Mouse (Mus musculus) kidney, embryonic 16.5 days (tissue): ENCODE measurements around the gene B3glct. TPM values are rescaled to one million over a fixed set of nuclear protein-coding genes. Genes with fewer than 3 reads are reported as not detected.
A peak's percentile ranks its signal among the peaks of the same experiment; 100 is the strongest.

Experiments used
- ATAC-seq: fragments of 200-750 bp; cut with Nextera tagmentation; 2 replicates; pipeline ENCODE4 v1.8.0; 2017; ENCODE audit warnings: moderate TSS enrichment; ENCODE audit not compliant: low FRiP score, low TSS enrichment
- H3K27ac ChIP-seq: fragments of 300-500 bp; sonication (generic); 2 replicates; pipeline ENCODE4 v1.5.1; 2014; ENCODE audit warnings: low read length
- H3K27me3 ChIP-seq: fragments of 300-500 bp; sonication (generic); 2 replicates; pipeline ENCODE4 v1.6.1; 2014; ENCODE audit warnings: low read length, control low read depth, mixed read lengths; ENCODE audit not compliant: insufficient read depth
- H3K36me3 ChIP-seq: fragments of 300-500 bp; sonication (generic); 2 replicates; pipeline ENCODE4 v1.6.1; 2014; ENCODE audit warnings: low read length, control low read depth, mixed read lengths; ENCODE audit not compliant: insufficient read depth
- H3K4me1 ChIP-seq: fragments of 300-500 bp; sonication (generic); 2 replicates; pipeline ENCODE4 v1.6.1; 2014; ENCODE audit warnings: low read length, control low read depth, mixed read lengths; ENCODE audit not compliant: insufficient read depth
- H3K4me2 ChIP-seq: fragments of 300-500 bp; sonication (generic); replicated peaks from 2 replicates; pipeline ENCODE4 v1.6.1; 2014; ENCODE audit warnings: low read depth, low read length
- H3K4me3 ChIP-seq: fragments of 300-500 bp; sonication (generic); 2 replicates; pipeline ENCODE4 v1.5.1; 2014; ENCODE audit warnings: mild to moderate bottlenecking, low read length
- H3K9ac ChIP-seq: fragments of 300-500 bp; sonication (generic); replicated peaks from 2 replicates; pipeline ENCODE4 v1.6.1; 2014; ENCODE audit warnings: low read length
- H3K9me3 ChIP-seq: fragments of 300-500 bp; sonication (generic); 2 replicates; pipeline ENCODE4 v1.6.1; 2016; ENCODE audit warnings: low read length, control low read depth
- WGBS: fragments of 180-500 bp; shearing (Covaris S2); extraction: QIAGEN DNeasy Blood & Tissue Kit; methylation state at CpG from one replicate; pipeline ENCODE4 v1.1.7; 2014; 5-methylcytosine and 5-hydroxymethylcytosine counted together
- polyA plus RNA-seq: library from polyadenylated mRNA; unstranded; fragments of >200 nt; fragmentation: Nextera tagmentation; extraction: Ambion mirVana; gene quantifications from 2 replicates; pipeline ENCODE4 v1.2.1, GENCODE M21; 2015

B3glct gene
- polyA plus RNA-seq, 1 experiment from 2014 or later = 17.4 TPM

DNA sequence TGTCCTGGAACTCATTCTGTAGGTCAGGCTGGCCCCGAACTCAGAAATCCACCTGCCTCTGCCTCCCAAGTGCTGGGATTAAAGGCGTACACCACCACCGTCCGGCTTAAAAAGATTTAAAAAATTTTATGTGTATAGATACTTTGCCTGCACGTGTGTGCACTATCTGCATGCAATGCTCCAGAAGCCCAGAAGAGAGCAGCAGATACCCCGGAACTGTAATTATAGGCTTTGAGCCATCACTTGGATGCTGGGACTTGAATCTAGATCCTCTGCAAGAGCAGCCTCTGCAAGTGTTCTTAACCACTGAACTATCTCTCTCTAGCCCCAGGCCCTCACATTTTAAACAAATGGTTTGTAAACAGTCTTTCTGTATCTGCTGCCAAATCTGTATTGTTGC lies 15.1 kb upstream of the B3glct start:
- Histone ChIP-seq H3K4me1 (no peaks in the 10 kb centered on the region), H3K4me2 (no peak overlapping the region), H3K27me3 (no peaks in the 10 kb centered on the region), H3K36me3 (no peaks in the 10 kb centered on the region), H3K4me3 (no peak overlapping the region), H3K27ac (no peak overlapping the region), H3K9ac (no peak overlapping the region), H3K9me3 (0 out of 2 replicates have a peak, but pooled peaks cover 4% of the 10 kb centered on the region)
- no peak for ATAC-seq
- 91% methylated on average over 6 of the region's 6 CpGs for WGBS

DNA sequence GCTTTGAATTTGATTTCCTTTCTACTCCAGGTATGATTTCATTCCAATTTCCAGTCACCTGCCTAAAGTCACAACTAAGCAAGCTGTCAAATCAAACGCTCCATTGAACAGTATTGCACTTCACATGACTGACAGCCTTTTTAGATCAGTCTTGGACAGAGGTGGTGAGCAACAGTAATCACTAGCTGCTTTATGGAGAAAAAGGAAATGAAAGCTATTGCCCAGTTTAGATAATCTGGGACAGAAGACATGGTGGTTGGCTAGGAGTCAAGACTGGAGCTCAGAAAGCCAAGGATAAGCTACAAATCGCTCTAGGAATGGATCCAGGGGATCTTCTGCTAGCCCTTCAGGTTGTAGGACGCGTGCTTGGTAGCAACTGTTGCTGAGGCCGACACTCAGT lies 14.6 kb upstream of the B3glct start:
- 87% methylated on average over 5 of the region's 5 CpGs for WGBS
- H3K9ac ChIP-seq = no peak overlapping the region
- no peak overlapping the region for H3K27ac ChIP-seq

DNA sequence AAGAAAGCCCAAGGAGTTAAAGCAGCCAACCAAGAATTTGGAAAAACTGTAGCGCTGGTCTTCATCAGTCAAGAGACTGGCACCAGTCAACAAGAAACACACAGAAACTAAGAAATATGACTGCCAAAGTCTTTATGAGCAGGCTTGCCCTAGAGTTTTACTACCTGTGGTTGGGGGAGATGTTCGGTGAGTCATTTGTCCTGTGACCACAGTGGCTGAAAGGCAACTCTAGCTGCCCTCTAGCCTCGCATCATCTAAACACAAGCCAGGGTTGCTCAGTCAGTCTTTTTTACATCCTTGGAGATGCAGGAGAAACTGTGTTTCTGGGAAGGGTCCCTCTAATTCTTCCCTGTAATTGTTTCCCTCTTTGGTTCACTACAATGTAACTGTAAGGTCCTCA lies 834 bp upstream of the B3glct start:
- Histone ChIP-seq H3K9ac (no peak overlapping the region), H3K36me3 (no peaks in the 10 kb centered on the region), H3K4me3 (no peak overlapping the region), H3K27me3 (no peaks in the 10 kb centered on the region), H3K4me2 (no peak overlapping the region), H3K27ac (no peak overlapping the region), H3K9me3 (no peaks in the 10 kb centered on the region), H3K4me1 (peaks cover 17% of the 10 kb centered on the region)
- no peak for ATAC-seq
- WGBS = 88% methylated on average over 3 of the region's 3 CpGs

More for the DNA sequence above, 14.6 kb upstream of the B3glct start:
- Histone ChIP-seq H3K9me3 (0 out of 2 replicates have a peak, but pooled peaks cover 4% of the 10 kb centered on the region), H3K36me3 (no peaks in the 10 kb centered on the region), H3K27me3 (no peaks in the 10 kb centered on the region), H3K4me3 (no peak overlapping the region), H3K4me1 (no peaks in the 10 kb centered on the region), H3K4me2 (no peak overlapping the region)
- ATAC-seq = no peak

DNA sequence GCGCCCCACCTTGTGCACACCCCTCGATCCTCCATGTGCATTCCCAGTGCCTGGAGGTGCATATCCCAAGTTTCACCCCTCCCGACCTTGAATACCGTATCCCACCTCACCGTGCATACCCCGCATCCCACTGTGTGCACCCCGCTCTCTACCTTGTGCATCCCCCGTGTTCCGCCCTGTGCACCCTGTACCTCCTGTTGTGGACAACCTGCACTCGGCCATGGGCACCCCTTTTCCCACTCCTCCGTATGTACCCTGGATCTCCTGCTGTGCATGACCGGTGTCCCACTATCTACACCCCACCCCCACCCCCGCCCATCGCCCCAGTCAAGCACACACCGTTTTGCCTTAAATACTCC lies 939 bp downstream of the B3glct start:
- Histone ChIP-seq H3K27ac (no peak overlapping the region), H3K4me1 (peaks cover 17% of the 10 kb centered on the region), H3K4me2 (peak overlapping the region; percentile 96), H3K36me3 (no peaks in the 10 kb centered on the region), H3K4me3 (peak overlapping the region; percentile 77), H3K9ac (peak overlapping the region; percentile 93), H3K27me3 (no peaks in the 10 kb centered on the region), H3K9me3 (no peaks in the 10 kb centered on the region)
- ATAC-seq = peak; percentile 49
- WGBS = 2% methylated on average over 15 of the region's 15 CpGs

DNA sequence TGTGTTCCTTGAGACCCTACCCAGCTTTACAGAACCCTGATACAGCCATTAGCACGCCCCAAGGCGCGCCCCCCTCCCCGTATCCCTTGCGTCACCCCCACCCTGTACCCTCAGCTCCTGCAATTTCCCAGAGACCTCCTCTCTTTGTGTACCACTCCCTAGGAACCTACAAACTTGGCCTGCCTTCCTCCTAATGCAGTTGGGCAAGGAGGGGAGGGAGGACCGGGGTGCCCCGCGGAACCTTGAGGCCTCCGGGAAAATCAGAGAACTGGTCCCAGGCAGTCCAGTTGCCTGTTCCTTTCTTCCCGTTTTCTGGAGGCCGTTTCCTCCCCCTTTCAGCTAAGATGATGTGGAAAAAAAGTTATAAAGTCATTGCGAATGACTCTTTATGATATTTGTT lies 1.3 kb downstream of the B3glct start:
- Histone ChIP-seq H3K4me2 (peak overlapping the region; percentile 96), H3K4me1 (peaks cover 17% of the 10 kb centered on the region), H3K27me3 (no peaks in the 10 kb centered on the region), H3K9ac (peak overlapping the region; percentile 93), H3K27ac (0 out of 2 replicates have a peak overlapping the region, but pooled peaks have one; percentile 34), H3K4me3 (peak overlapping the region; percentile 77), H3K9me3 (no peaks in the 10 kb centered on the region), H3K36me3 (no peaks in the 10 kb centered on the region)
- ATAC-seq = no peak
- WGBS = 13% methylated on average over 12 of the region's 12 CpGs

DNA sequence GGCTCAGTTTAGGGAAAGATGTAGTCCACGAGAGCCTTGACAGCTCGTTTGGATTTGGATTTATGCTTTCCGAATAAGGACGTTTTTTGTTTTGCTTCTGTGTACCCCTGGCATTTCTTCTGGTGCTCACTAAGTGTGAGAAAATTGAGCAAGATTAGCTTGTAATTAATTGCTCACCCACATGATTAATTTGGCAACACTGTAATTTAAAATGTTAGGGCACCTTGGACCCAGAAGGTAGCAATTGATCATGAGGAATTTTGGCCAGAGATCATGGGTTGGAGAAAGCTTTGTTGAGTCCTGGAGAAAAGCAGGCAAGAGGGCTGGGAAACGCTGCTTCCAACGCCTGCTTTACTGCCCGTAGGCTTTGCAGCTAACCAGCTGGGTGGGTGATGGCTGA lies 1.9 kb downstream of the B3glct start:
- WGBS = 41% methylated on average over 7 of the region's 7 CpGs
- Histone ChIP-seq H3K4me2 (peak overlapping the region; percentile 96; the same call in 1 of the 2 replicates), H3K4me3 (no peak overlapping the region), H3K9ac (no peak overlapping the region), H3K36me3 (no peaks in the 10 kb centered on the region), H3K27ac (no peak overlapping the region), H3K9me3 (no peaks in the 10 kb centered on the region), H3K4me1 (peaks cover 17% of the 10 kb centered on the region), H3K27me3 (no peaks in the 10 kb centered on the region)
- no peak for ATAC-seq

DNA sequence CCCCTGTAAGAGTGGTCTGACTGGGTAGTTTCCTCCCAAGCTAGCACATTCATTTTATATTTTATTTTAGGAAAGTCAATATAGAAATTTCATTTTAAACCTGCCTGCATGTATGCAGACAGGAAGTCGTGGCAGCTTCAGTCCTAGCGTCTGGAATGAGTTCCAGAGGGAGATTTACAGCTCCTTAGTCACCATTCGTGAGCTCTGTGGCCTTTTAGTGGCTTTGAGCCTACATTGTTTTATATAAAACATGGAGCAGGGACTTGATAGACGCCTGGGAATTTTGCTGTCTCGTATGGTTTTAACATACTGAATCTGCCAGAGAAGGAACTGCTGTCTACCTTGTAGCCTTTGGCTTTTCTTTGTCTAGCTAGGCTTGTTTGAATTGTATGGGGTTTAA lies 2.9 kb downstream of the B3glct start:
- H3K9ac ChIP-seq = no peak overlapping the region
- no peak overlapping the region for H3K4me3 ChIP-seq
- no peaks in the 10 kb centered on the region for H3K9me3 ChIP-seq
- 38% methylated on average over 5 of the region's 5 CpGs for WGBS
- no peak for ATAC-seq
- H3K4me2 ChIP-seq = no peak overlapping the region
- H3K27ac ChIP-seq = 0 out of 2 replicates have a peak overlapping the region, but pooled peaks have one; percentile 24
- no peaks in the 10 kb centered on the region for H3K36me3 ChIP-seq
- no peaks in the 10 kb centered on the region for H3K27me3 ChIP-seq
- H3K4me1 ChIP-seq = peaks cover 17% of the 10 kb centered on the region

DNA sequence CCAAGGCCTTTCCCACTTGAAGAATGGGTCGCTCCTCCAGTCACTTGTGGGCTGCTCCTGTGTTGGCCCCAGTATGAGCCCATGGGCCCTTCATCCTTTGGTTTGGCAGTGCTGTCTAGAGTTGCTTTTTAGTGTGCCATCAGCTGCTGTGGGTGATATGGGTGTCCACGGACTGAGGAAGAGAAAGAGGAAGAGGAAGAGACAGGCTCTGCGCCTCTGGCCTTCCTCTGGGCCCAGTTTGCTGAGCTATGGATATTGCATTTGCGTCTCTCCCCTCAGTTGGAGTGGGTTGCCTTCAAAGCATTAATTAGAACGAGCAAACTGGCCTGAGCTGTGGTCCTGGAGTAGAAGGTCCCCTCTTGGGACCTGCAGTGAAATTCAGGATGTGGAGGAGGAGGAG lies 11.8 kb downstream of the B3glct start:
- peaks cover 3% of the 10 kb centered on the region for H3K36me3 ChIP-seq
- no peak overlapping the region for H3K4me3 ChIP-seq
- H3K27ac ChIP-seq = no peak overlapping the region
- H3K4me1 ChIP-seq = no peaks in the 10 kb centered on the region
- no peak for ATAC-seq
- WGBS = 63% methylated on average over 5 of the region's 5 CpGs
- H3K9ac ChIP-seq = no peak overlapping the region
- H3K4me2 ChIP-seq = no peak overlapping the region
- 0 out of 2 replicates have a peak, but pooled peaks cover 3% of the 10 kb centered on the region for H3K9me3 ChIP-seq
- H3K27me3 ChIP-seq = no peaks in the 10 kb centered on the region

DNA sequence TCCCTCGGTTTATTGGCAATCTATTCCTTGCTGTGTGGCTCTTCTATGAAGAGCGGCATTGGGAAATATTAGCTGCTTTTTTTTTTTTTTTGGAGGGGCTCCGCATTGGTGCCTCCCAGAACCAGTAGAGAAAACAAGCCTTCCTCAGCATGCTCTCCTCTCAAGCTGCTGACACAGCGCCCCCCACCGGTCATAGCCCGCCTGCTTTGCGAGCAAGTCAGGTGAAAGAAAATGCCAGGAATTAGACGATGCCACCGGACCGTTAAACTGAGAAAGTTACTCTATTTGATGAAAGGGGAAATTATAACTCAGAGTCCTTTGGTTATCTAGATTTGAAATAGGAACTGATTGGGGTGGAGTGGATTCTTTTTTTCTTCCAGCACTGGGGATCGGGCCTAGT lies 14.5 kb downstream of the B3glct start:
- 0 out of 2 replicates have a peak, but pooled peaks cover 3% of the 10 kb centered on the region for H3K9me3 ChIP-seq
- 76% methylated on average over 11 of the region's 11 CpGs for WGBS
- H3K27ac ChIP-seq = no peak overlapping the region
- no peaks in the 10 kb centered on the region for H3K27me3 ChIP-seq
- peaks cover 8% of the 10 kb centered on the region for H3K36me3 ChIP-seq
- no peaks in the 10 kb centered on the region for H3K4me1 ChIP-seq
- no peak overlapping the region for H3K4me3 ChIP-seq
- no peak overlapping the region for H3K9ac ChIP-seq
- ATAC-seq = no peak
- no peak overlapping the region for H3K4me2 ChIP-seq

DNA sequence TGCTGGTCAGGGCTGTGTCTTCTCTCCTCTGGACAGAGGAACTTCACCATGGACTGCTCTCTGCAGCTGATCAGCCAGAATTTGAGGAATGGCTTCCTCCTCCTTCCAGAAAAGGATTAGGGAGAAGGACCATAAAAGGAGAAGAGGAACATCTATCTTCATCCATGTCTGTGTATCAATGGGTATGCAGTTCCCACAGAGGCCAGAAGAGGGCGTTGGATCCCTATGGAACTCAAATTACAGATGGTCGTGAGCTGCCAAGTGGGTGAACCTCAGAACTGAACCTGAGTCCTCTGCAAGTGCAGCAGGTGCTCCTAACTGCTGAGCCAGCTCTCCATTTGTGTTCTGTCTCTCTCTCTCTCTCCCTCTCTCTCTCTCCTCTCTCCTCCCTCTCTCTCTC lies 15.2 kb downstream of the B3glct start:
- H3K27ac ChIP-seq = no peak overlapping the region
- no peak for ATAC-seq
- 0 out of 2 replicates have a peak, but pooled peaks cover 3% of the 10 kb centered on the region for H3K9me3 ChIP-seq
- H3K9ac ChIP-seq = no peak overlapping the region
- no peaks in the 10 kb centered on the region for H3K4me1 ChIP-seq
- peaks cover 8% of the 10 kb centered on the region for H3K36me3 ChIP-seq
- WGBS = 84% methylated on average over 2 of the region's 2 CpGs
- no peak overlapping the region for H3K4me3 ChIP-seq
- no peaks in the 10 kb centered on the region for H3K27me3 ChIP-seq
- no peak overlapping the region for H3K4me2 ChIP-seq
